Mouse (Mus musculus): ENCODE measurements around the gene Epc2. TPM values are rescaled to one million over a fixed set of nuclear protein-coding genes. Genes with fewer than 3 reads are reported as not detected.

Gene Epc2
- polyA plus RNA-seq, 1 experiment from 2014 or later, result 5.9 TPM

GRCm38 (mm10) chr2:49573282-49573681 is 122.0 kb downstream of the Epc2 start:
- Histone ChIP-seq H3K9ac (no peak overlapping the region), H3K36me3 (no peaks in the 10 kb centered on the region), H3K9me3 (no peaks in the 10 kb centered on the region), H3K4me3 (replicated peaks) (no peak overlapping the region), H3K27ac (no peak overlapping the region), H3K4me2 (replicated peaks) (no peak overlapping the region), H3K27me3 (replicated peaks) (no peaks in the 10 kb centered on the region), H3K4me1 (replicated peaks) (0 out of 2 replicates have a peak, but pooled peaks cover 6% of the 10 kb centered on the region)
- ATAC-seq, result no peak
- 91% methylated on average over 3 of the region's 3 CpGs for WGBS

- Histone ChIP-seq H3K9me3 (no peaks in the 10 kb centered on the region), H3K27ac (no peak overlapping the region), H3K27me3 (replicated peaks) (no peaks in the 10 kb centered on the region), H3K4me2 (replicated peaks) (no peak overlapping the region), H3K9ac (no peak overlapping the region), H3K36me3 (no peaks in the 10 kb centered on the region), H3K4me3 (replicated peaks) (no peak overlapping the region), H3K4me1 (replicated peaks) (no peaks in the 10 kb centered on the region)
- no peak for ATAC-seq
- 85% methylated on average over 3 of the region's 3 CpGs for WGBS
Measured at GRCm38 (mm10) chr2:49580585-49580984, 129.3 kb downstream of the Epc2 start.

- 78% methylated on average over 5 of the region's 5 CpGs for WGBS
- no peak for ATAC-seq
- H3K27me3 ChIP-seq (replicated peaks), result no peaks in the 10 kb centered on the region
- H3K4me2 ChIP-seq (replicated peaks), result no peak overlapping the region
- no peak overlapping the region for H3K4me3 ChIP-seq (replicated peaks)
- no peaks in the 10 kb centered on the region for H3K9me3 ChIP-seq
- H3K27ac ChIP-seq, result no peak overlapping the region
- no peak overlapping the region for H3K9ac ChIP-seq
- no peaks in the 10 kb centered on the region for H3K4me1 ChIP-seq (replicated peaks)
- H3K36me3 ChIP-seq, result no peaks in the 10 kb centered on the region
Measured at GRCm38 (mm10) chr2:49582546-49582945, 131.3 kb downstream of the Epc2 start.

- WGBS, result 98% methylated on average over 2 of the region's 2 CpGs
Measured at GRCm38 (mm10) chr2:49583311-49583710, 132.0 kb downstream of the Epc2 start.

GRCm38 (mm10) chr2:49590450-49590849 is 139.2 kb downstream of the Epc2 start:
- ATAC-seq, result no peak
- Histone ChIP-seq H3K4me3 (replicated peaks) (no peak overlapping the region), H3K4me1 (replicated peaks) (no peaks in the 10 kb centered on the region), H3K4me2 (replicated peaks) (no peak overlapping the region), H3K27ac (no peak overlapping the region), H3K36me3 (no peaks in the 10 kb centered on the region), H3K9me3 (no peaks in the 10 kb centered on the region), H3K9ac (no peak overlapping the region), H3K27me3 (replicated peaks) (no peaks in the 10 kb centered on the region)
- WGBS, result 61% methylated on average over 5 of the region's 5 CpGs

More at GRCm38 (mm10) chr2:49583311-49583710, 132.0 kb downstream of the Epc2 start:
- Histone ChIP-seq H3K27me3 (replicated peaks) (no peaks in the 10 kb centered on the region), H3K4me2 (replicated peaks) (no peak overlapping the region), H3K9me3 (no peaks in the 10 kb centered on the region), H3K4me1 (replicated peaks) (no peaks in the 10 kb centered on the region), H3K9ac (no peak overlapping the region), H3K27ac (no peak overlapping the region), H3K36me3 (no peaks in the 10 kb centered on the region), H3K4me3 (replicated peaks) (no peak overlapping the region)
- ATAC-seq, result no peak

- Histone ChIP-seq H3K36me3 (no peaks in the 10 kb centered on the region), H3K4me2 (replicated peaks) (no peak overlapping the region), H3K27me3 (replicated peaks) (no peaks in the 10 kb centered on the region), H3K27ac (no peak overlapping the region), H3K4me1 (replicated peaks) (no peaks in the 10 kb centered on the region), H3K9ac (no peak overlapping the region), H3K9me3 (no peaks in the 10 kb centered on the region), H3K4me3 (replicated peaks) (no peak overlapping the region)
- ATAC-seq, result no peak
Measured at GRCm38 (mm10) chr2:49592926-49593325, 141.6 kb downstream of the Epc2 start.

- no peaks in the 10 kb centered on the region for H3K27me3 ChIP-seq (replicated peaks)
- no peak overlapping the region for H3K27ac ChIP-seq
- H3K4me3 ChIP-seq (replicated peaks), result no peak overlapping the region
- no peaks in the 10 kb centered on the region for H3K36me3 ChIP-seq
- H3K4me1 ChIP-seq (replicated peaks), result no peaks in the 10 kb centered on the region
- no peak overlapping the region for H3K9ac ChIP-seq
- H3K9me3 ChIP-seq, result no peaks in the 10 kb centered on the region
- ATAC-seq, result no peak
- WGBS, result 90% methylated on average over 7 of the region's 7 CpGs
- no peak overlapping the region for H3K4me2 ChIP-seq (replicated peaks)
Measured at GRCm38 (mm10) chr2:49594886-49595285, 143.6 kb downstream of the Epc2 start.

GRCm38 (mm10) chr2:49596318-49596717 is 145.0 kb downstream of the Epc2 start:
- no peak overlapping the region for H3K9ac ChIP-seq
- H3K4me2 ChIP-seq (replicated peaks), result no peak overlapping the region
- ATAC-seq, result no peak
- WGBS, result 69% methylated on average over 3 of the region's 3 CpGs
- H3K27me3 ChIP-seq (replicated peaks), result no peaks in the 10 kb centered on the region
- no peaks in the 10 kb centered on the region for H3K36me3 ChIP-seq
- H3K4me3 ChIP-seq (replicated peaks), result no peak overlapping the region
- H3K27ac ChIP-seq, result no peak overlapping the region
- H3K4me1 ChIP-seq (replicated peaks), result no peaks in the 10 kb centered on the region
- H3K9me3 ChIP-seq, result no peaks in the 10 kb centered on the region

- WGBS, result 57% methylated on average over 7 of the region's 7 CpGs
- Histone ChIP-seq H3K9me3 (no peaks in the 10 kb centered on the region), H3K4me1 (replicated peaks) (no peaks in the 10 kb centered on the region), H3K4me3 (replicated peaks) (no peak overlapping the region), H3K4me2 (replicated peaks) (no peak overlapping the region), H3K36me3 (no peaks in the 10 kb centered on the region), H3K27me3 (replicated peaks) (no peaks in the 10 kb centered on the region), H3K27ac (no peak overlapping the region), H3K9ac (no peak overlapping the region)
- no peak for ATAC-seq
Measured at GRCm38 (mm10) chr2:49600021-49600681, 148.9 kb downstream of the Epc2 start.

Other genes starting within 250 kb of the Epc2 start
- gene Kif5c, start 167.8 kb downstream of the Epc2 start, polyA plus RNA-seq (2015; fragmentation: Nextera tagmentation; extraction: Ambion mirVana), result 6.6 and 8.2 TPM in 2 replicates